Mouse (Mus musculus) left cerebral cortex, adult 2 months (tissue): Measurements from ENCODE around the gene Spg21. TPM values are rescaled to one million over a fixed set of nuclear protein-coding genes. Genes with fewer than 3 reads are reported as not detected.

Experiments
- DNase-seq, 2 experiments: peaks; one replicate each; pipeline ENCODE4 v3.0.0; 2021 to 2022; ENCODE audit warnings: low spot score in 2 of 2, mixed read lengths in 1 of 2; ENCODE audit errors: extremely low spot score in 1 of 2
- H3K27ac ChIP-seq: fragments of 200-600 bp; 2 replicates; pipeline ENCODE4 v1.8.1; 2022
- H3K4me3 ChIP-seq: fragments of 200-600 bp; 2 replicates; pipeline ENCODE4 v1.8.1; 2022
- CTCF ChIP-seq: fragments of 200-600 bp; IDR thresholded peaks from 2 replicates; pipeline ENCODE4 v1.8.1; 2022; ENCODE audit warnings: antibody characterized with exemption, mild to moderate bottlenecking, moderate library complexity
- intact Hi-C: fragments of 180-260 bp; cut with DNase I; formaldehyde crosslinking; loops from one replicate; pipeline ENCODE4 v1.15.1; 2025
- total RNA-seq, 2 experiments: library from RNA; stranded (reverse); gene quantifications; 2 replicates each; pipeline ENCODE4 v1.2.3; 2021

Gene Spg21
- total RNA-seq, 2 experiments from 2014 or later, result 25.9 to 30.9 TPM

DNA sequence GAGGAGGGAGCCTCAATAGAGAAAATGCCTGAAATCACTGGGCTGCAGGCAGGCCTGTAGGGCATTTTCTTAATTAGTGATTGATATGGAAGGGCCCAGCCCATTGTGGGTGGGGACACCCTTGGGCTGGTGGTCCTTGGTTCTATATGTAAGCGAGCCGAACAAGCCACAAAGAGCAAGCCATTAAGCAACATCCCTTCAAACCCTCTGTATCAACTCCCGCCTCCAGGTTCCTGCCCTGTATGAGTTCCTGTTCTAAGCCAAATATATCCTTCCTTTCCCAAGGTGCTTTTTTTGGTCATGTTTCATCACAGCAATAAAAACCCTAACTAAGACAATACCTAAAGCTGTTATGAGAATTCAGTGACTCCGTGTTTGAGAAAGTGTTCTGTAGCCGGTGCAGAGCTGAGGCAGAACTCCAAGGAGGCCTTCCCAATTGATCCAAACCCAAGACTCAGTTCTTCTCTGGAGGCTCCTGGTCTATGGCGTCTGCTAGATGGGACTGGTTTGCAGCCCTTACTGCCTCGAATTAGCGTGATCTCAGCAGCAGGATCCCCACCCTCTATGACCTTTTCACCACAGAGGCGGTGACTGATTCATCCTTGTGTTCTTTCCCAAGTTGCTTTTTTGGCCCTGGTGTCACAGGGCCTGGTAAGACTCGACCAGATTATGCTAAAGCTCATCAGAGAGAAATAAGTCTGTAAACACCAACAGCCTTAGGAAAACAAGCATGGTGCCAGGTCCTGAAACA is 64.9 kb downstream of the Spg21 start:
- Histone ChIP-seq H3K4me3 (no peak overlapping the region), H3K27ac (no peak overlapping the region)
- no peak for TF ChIP-seq CTCF
- intact Hi-C loops, result no loop called here
- no peak for DNase-seq

DNA sequence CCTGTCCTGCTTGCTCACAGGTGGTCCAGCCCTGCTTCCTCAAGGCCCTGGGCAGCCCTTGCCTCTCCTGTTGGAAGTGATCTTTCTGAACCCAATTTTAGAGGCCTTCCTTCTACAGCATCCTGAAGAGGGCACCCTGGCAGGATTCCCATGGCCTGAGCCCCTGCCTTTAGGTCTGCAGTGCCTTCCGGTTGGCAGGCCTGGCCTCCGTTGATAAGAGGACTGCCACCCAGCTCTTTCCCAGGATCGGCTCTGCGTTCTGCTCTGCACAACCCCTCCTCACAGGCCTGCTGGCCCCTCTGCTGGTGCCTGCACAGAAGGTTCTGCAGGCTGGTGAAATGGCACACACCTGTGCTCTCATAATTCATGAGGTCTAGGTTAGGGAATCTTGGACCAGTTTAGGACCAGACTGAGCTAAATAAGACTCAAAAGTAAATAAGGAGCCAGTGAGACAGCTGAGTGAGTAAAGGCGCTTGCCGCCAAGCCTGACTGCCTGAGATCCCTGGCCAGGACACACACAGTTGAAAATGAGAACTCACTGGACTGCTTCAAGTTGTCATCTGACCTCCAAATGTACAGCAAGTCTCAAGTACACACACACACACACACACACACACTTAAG is 67.8 kb downstream of the Spg21 start:
- intact Hi-C loops, result no loop called here
- H3K27ac ChIP-seq, result no peak overlapping the region
- no peak for DNase-seq
- no peak for TF ChIP-seq CTCF
- no peak overlapping the region for H3K4me3 ChIP-seq

DNA sequence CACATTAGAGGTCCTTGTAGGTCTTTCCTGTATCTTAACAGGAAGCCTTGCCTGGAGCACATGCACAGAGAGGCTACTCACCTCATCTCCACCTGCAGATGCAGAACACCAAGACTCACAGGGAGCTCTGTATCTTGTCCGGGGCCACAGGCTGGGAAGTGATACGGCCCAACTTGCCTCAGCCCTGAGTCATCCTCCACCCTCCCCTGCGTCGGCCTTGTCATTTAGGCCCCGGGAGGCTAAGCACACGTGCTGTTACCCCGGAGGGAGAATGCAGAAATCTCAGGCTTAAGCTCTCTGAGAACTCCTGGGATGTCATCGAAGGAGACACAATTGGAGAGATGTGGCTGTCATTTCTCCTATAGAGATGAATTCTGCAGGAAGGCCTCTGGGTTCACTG is 68.9 kb downstream of the Spg21 start:
- Histone ChIP-seq H3K27ac (no peak overlapping the region), H3K4me3 (no peak overlapping the region)
- intact Hi-C loops, result no loop called here
- DNase-seq, result no peak
- no peak for TF ChIP-seq CTCF

DNA sequence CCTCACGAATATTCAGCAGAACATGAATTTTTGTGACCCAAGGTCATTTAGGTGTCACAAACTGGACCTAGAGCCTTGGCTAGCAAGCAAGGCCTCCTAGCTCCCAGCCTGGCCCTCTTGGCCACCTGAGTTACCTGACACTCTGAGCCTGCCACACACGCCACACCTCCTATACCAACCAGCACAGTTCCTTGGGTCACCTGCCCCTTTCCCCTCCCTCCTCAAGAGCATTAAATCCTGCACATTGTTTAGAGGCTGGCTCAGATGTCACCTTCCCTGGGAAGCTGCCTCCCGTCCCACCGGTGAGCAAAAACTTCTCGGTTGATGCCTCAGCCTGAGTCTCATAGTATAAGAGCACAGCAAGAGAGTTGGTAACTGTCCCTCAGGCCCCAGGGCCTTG is 70.5 kb downstream of the Spg21 start:
- H3K27ac ChIP-seq, result no peak overlapping the region
- TF ChIP-seq CTCF, result no peak
- H3K4me3 ChIP-seq, result no peak overlapping the region
- intact Hi-C loops, result no loop called here
- no peak for DNase-seq

DNA sequence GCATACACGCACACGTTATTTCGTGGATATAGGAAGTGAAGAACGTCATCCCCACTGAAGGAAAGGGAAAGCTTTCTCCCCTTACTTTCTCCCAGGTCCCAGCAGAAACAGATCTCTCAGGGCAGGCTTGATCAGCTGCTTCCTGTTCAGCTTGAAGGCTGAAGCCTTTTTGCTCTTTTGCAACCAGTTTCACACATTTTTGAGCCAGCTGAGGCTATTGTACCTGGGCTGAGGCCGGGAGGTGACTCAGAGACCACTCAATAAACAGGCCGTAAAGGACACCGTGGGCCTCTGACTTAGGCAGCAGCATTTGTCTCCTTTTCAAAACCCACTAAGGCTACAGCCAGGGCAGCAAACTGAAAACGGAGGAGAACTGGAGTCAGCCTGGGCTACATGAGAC is 72.2 kb downstream of the Spg21 start:
- intact Hi-C loops, result no loop called here
- Histone ChIP-seq H3K27ac (no peak overlapping the region), H3K4me3 (no peak overlapping the region)
- TF ChIP-seq CTCF, result no peak
- no peak for DNase-seq

DNA sequence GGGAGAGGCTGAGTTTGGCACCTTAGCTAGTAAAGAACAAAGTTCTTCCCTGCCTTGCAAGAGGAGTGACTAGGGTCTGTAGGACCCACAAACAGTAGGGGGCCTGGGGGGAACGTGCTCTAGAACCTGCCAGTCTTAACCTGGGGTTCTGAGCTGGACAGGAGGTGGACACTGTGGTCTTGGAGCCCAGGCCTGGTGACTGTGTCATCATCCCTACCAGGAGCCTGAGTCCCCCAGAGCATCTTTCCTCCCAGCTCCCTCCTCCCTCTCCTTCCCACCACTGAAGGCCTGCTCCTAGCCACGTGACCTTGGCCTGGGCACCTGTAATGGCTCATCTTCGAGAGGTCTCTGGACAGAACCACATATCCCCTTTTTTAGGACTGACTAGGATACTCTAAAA is 73.4 kb downstream of the Spg21 start:
- Histone ChIP-seq H3K27ac (no peak overlapping the region), H3K4me3 (no peak overlapping the region)
- no peak for DNase-seq
- intact Hi-C loops, result no loop called here
- TF ChIP-seq CTCF, result no peak

DNA sequence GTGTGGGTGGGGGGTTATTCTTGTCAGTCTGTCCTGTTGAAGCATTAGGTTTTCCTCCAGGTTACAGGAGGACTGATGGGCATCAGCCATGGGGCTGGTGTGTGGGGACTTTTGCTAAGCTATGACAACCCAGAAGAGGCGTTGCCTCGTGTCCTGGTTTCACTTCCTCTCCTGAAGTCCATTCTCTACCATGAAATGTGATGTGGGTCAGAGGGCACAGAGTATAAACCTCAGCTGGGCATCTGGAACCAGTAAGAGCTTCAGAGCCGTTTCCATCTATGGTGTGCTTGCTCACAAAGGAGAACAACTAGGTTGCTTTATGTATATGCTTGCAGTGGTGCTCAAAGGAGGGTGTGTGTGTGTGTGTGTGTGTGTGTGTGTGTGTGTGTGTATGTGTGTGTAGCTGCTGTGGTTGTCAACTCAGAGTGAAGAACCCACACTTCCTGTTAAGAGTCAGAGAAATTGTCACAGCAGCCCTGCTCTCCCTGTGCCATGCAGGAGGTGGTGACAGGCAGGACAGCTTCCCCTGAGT is 74.5 kb downstream of the Spg21 start:
- Histone ChIP-seq H3K27ac (no peak overlapping the region), H3K4me3 (no peak overlapping the region)
- TF ChIP-seq CTCF, result no peak
- intact Hi-C loops, result no loop called here
- no peak for DNase-seq

DNA sequence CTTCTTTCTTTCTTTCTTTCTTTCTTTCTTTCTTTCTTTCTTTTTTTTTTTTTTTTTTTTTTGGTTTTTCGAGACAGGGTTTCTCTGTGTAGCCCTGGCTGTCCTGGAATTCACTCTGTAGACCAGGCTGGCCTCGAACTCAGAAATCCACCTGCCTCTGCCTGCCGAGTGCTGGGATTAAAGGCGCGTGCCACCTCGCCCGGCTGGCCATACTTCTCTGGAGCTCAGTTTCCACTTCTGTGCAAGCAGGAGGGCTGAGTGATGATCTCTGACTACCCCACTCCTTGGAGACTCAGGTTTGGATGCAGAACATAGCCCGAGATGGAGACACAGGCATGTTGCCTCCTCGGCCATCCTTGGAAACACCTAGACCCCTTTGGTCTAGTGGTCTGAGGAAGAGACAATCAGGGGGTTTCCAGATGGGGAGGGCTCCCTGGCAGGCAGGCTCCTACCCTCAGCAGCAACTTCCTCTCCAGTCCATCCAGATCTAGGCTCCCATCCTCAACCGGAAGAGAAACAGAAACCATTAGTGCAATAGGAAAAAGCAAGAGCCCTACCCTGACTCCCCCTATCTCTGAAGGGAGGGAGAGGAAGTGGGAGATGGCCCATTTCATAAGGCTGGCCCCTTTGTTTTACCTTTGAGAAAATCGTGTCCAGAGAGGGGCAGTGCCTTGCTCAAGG is 75.2 kb downstream of the Spg21 start:
- H3K27ac ChIP-seq, result no peak overlapping the region
- no peak for DNase-seq
- TF ChIP-seq CTCF, result no peak
- intact Hi-C loops, result no loop called here
- no peak overlapping the region for H3K4me3 ChIP-seq

DNA sequence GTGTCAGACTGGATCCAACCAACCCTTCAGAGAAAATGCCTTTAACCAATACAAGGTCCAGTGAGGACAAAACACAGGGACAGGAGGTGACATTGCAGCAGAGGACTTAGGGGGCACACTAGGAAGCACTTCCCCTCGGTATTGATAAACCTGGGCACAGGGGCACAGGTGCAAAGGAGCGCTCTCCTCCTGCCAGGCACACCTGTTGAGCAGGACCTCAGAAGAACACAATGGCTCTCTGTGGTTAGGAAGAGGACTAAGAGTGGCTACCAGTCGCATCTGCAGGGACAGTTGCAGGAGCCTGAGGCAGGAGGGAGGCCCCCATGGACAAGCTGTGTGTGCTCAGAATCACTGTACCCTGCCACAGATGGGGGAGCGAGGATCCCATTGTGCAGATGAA is 75.7 kb downstream of the Spg21 start:
- no peak for DNase-seq
- Histone ChIP-seq H3K27ac (no peak overlapping the region), H3K4me3 (no peak overlapping the region)
- intact Hi-C loops, result no loop called here
- no peak for TF ChIP-seq CTCF

Other genes with a start within 250 kb of the Spg21 start
- under 1 TPM in 1 of 2 experiments, not detected in 1; 0.21 TPM for gene Cilp, start 195.8 kb upstream of the Spg21 start, total RNA-seq
- gene Clpx, start 166.7 kb upstream of the Spg21 start, total RNA-seq, result 10 to 100 TPM; 29.6 to 34.5 TPM
- 10 to 100 TPM; 29.3 to 30.9 TPM for gene Pdcd7, start 114.8 kb upstream of the Spg21 start, total RNA-seq
- gene Ubap1l, start 99.9 kb upstream of the Spg21 start, total RNA-seq, result 1 to 10 TPM; 4.5 to 7.4 TPM
- under 1 TPM; 0.14 to 0.25 TPM for gene Kbtbd13, start 69.3 kb upstream of the Spg21 start, total RNA-seq
- gene Rasl12, start 62.4 kb upstream of the Spg21 start, total RNA-seq, result 1 to 10 TPM; 2.3 to 3.2 TPM
- not detected for gene Slc51b, start 38.0 kb upstream of the Spg21 start, total RNA-seq
- 10 to 100 TPM; 16.1 to 18.0 TPM for gene Mtfmt, start 25.2 kb upstream of the Spg21 start, total RNA-seq
- 1 to 10 TPM; 2.7 to 3.5 TPM for gene Ankdd1a, start 59.2 kb downstream of the Spg21 start, total RNA-seq
- gene Plekho2, start 119.1 kb downstream of the Spg21 start, total RNA-seq, result 10 to 100 TPM; 13.3 to 15.1 TPM
- under 1 TPM; 0.20 to 0.28 TPM for gene Pif1, start 126.2 kb downstream of the Spg21 start, total RNA-seq
- 1 to 10 TPM; 2.2 to 3.2 TPM for gene Rbpms2, start 168.7 kb downstream of the Spg21 start, total RNA-seq
- 100 to 1,000 TPM; 218 to 230 TPM for gene Oaz2, start 207.1 kb downstream of the Spg21 start, total RNA-seq